Mouse (Mus musculus) urinary bladder, postnatal 10 days (tissue): ENCODE results near the gene Gpd1.

Source experiments
- DNase-seq: peaks from one replicate; pipeline ENCODE4 v3.0.0; 2022; ENCODE audit warnings: low spot score

Gpd1 gene

GRCm38 (mm10) chr15:99717386-99718334, at the start of gene Gpd1:
Gpd1 (plus strand) TSS chr15:99717515.
- DNase-seq = no peak

- DNase-seq = no peak
These were observed 49.8 kb upstream of the Gpd1 start for GRCm38 (mm10) chr15:99667544-99667943.

GRCm38 (mm10) chr15:99668881-99669280, 48.4 kb upstream of the Gpd1 start:
- peak; percentile 30 for DNase-seq

- DNase-seq = no peak
These were observed 47.9 kb upstream of the Gpd1 start for GRCm38 (mm10) chr15:99669392-99669791.

GRCm38 (mm10) chr15:99670154-99670821, 47.0 kb upstream of the Gpd1 start, which contains the start of gene Asic1:
Asic1 (plus strand) TSS chr15:99670368.
- DNase-seq = peak; percentile 27

GRCm38 (mm10) chr15:99670964-99671670, 46.2 kb upstream of the Gpd1 start:
- DNase-seq = no peak

- DNase-seq = no peak
These were observed 45.5 kb upstream of the Gpd1 start for GRCm38 (mm10) chr15:99671783-99672182.

GRCm38 (mm10) chr15:99674866-99675265, 42.4 kb upstream of the Gpd1 start:
- DNase-seq = no peak

- DNase-seq = no peak
These were observed 40.2 kb upstream of the Gpd1 start for GRCm38 (mm10) chr15:99677089-99677488.

- DNase-seq = no peak
These were observed 39.1 kb upstream of the Gpd1 start for GRCm38 (mm10) chr15:99678063-99678800.

GRCm38 (mm10) chr15:99679008-99679407, 38.3 kb upstream of the Gpd1 start:
- no peak for DNase-seq

- no peak for DNase-seq
These were observed 34.4 kb upstream of the Gpd1 start for GRCm38 (mm10) chr15:99682880-99683279.

- no peak for DNase-seq
These were observed 33.2 kb upstream of the Gpd1 start for GRCm38 (mm10) chr15:99684156-99684555.

- DNase-seq = no peak
These were observed 28.6 kb upstream of the Gpd1 start for GRCm38 (mm10) chr15:99688712-99689111.

GRCm38 (mm10) chr15:99690924-99691323, 26.4 kb upstream of the Gpd1 start:
- DNase-seq = no peak

GRCm38 (mm10) chr15:99691976-99692375, 25.3 kb upstream of the Gpd1 start:
- no peak for DNase-seq

- no peak for DNase-seq
These were observed 20.0 kb upstream of the Gpd1 start for GRCm38 (mm10) chr15:99697309-99697708.

- DNase-seq = no peak
These were observed 18.7 kb upstream of the Gpd1 start for GRCm38 (mm10) chr15:99698533-99699085.

- no peak for DNase-seq
These were observed 17.6 kb upstream of the Gpd1 start for GRCm38 (mm10) chr15:99699715-99700114.

- no peak for DNase-seq
These were observed 16.9 kb upstream of the Gpd1 start for GRCm38 (mm10) chr15:99700219-99701106.
